Mouse (Mus musculus): ENCODE measurements at regions not wholly inside any gene's neighbourhood (a gene's known extent, or its start where the extent isn't known, plus 50 kb on each side); places are given as distances from the start of the nearest gene placed in this dataset.

- TF ChIP-seq POLR2A (IDR thresholded peaks at IDR 0.05; ENCODE audit: control insufficient read depth in 1 of 2, insufficient read depth in 1 of 2, low read depth in 1 of 2, low read length in 2 of 2, poor library complexity in 1 of 2), result no peak
- no peak for TF ChIP-seq ZMIZ1 (IDR thresholded peaks at IDR 0.05; ENCODE audit: low read depth, low read length)
- no peak for TF ChIP-seq CTCF (IDR thresholded peaks at IDR 0.05 in 2 of 3, conservative IDR thresholded peaks at IDR 0.05 in 1 of 3; ENCODE audit: control insufficient read depth in 1 of 3, insufficient read depth in 1 of 3, low read depth in 2 of 3, low read length in 3 of 3, poor library complexity in 1 of 3, severe bottlenecking in 1 of 3)
- no peak for TF ChIP-seq BHLHE40 (IDR thresholded peaks at IDR 0.05; ENCODE audit: borderline replicate concordance, low read depth, low read length)
- TF ChIP-seq RCOR1 (IDR thresholded peaks at IDR 0.05; ENCODE audit: low read depth, low read length), result no peak
- no peak for TF ChIP-seq CHD2 (IDR thresholded peaks at IDR 0.05; ENCODE audit: low read length)
- TF ChIP-seq USF1 (IDR thresholded peaks at IDR 0.05; ENCODE audit: low read depth, low read length), result no peak
- no peak for TF ChIP-seq GATA1 (IDR thresholded peaks at IDR 0.05; ENCODE audit: low read depth, low read length)
- no peak for TF ChIP-seq ZC3H11A (IDR thresholded peaks at IDR 0.05; ENCODE audit: low read depth, low read length)
- TF ChIP-seq MYC (IDR thresholded peaks at IDR 0.05; ENCODE audit: low read depth, low read length), result no peak
- TF ChIP-seq NELFE (IDR thresholded peaks at IDR 0.05; ENCODE audit: low read depth, low read length), result no peak
- no peak for TF ChIP-seq TCF12 (IDR thresholded peaks at IDR 0.05; ENCODE audit: low read depth, low read length)
Observed at GRCm38 (mm10) chr4:134996121-134996520, 65.4 kb downstream of the Syf2 start.
